Mouse (Mus musculus) liver, adult 2 months (tissue): ENCODE results near the gene Olfr1463. TPM values are rescaled to one million over a fixed set of nuclear protein-coding genes. Genes with fewer than 3 reads are reported as not detected.

Source experiments
- DNase-seq: peaks from one replicate; pipeline ENCODE4 v3.0.0-alpha.2; 2011; ENCODE audit warnings: low read depth, low spot score; ENCODE audit errors: extremely low read depth
- H3K27ac ChIP-seq: fragments of 200-500 bp; replicated peaks from 2 replicates; pipeline ENCODE4 v1.5.1; 2012; ENCODE audit warnings: low read depth, mild to moderate bottlenecking, control low read depth, inconsistent platforms, low read length; ENCODE audit not compliant: insufficient read depth
- H3K27me3 ChIP-seq: fragments of 200-500 bp; 2 replicates; pipeline ENCODE4 v1.6.1; 2012; ENCODE audit warnings: mild to moderate bottlenecking, moderate library complexity, low read length, inconsistent platforms; ENCODE audit not compliant: control insufficient read depth, insufficient read depth
- H3K36me3 ChIP-seq: fragments of 200-500 bp; 2 replicates; pipeline ENCODE4 v1.6.1; 2012; ENCODE audit warnings: low read length, inconsistent platforms; ENCODE audit not compliant: control insufficient read depth, insufficient read depth
- H3K4me1 ChIP-seq: fragments of 200-500 bp; 2 replicates; pipeline ENCODE4 v1.6.1; 2011; ENCODE audit warnings: low read length; ENCODE audit not compliant: control insufficient read depth, insufficient read depth
- H3K4me3 ChIP-seq: fragments of 200-500 bp; 2 replicates; pipeline ENCODE4 v1.5.1; 2011; ENCODE audit warnings: low read depth, mild to moderate bottlenecking, control low read depth, low read length, moderate library complexity; ENCODE audit not compliant: insufficient read depth
- H3K79me2 ChIP-seq: fragments of 200-500 bp; 2 replicates; pipeline ENCODE4 v1.6.1; 2012; ENCODE audit warnings: inconsistent platforms, mild to moderate bottlenecking, low read length, moderate library complexity; ENCODE audit not compliant: control insufficient read depth, insufficient read depth
- H3K9ac ChIP-seq: fragments of 200-500 bp; 2 replicates; pipeline ENCODE4 v1.6.1; 2012; ENCODE audit warnings: low read depth, mild to moderate bottlenecking, control low read depth, inconsistent platforms, low read length
- CTCF ChIP-seq: fragments of 200-500 bp; IDR thresholded peaks from 2 replicates; pipeline ENCODE4 v1.5.1; 2011; ENCODE audit warnings: low read depth, low read length, control low read depth
- POLR2A ChIP-seq: fragments of 200-500 bp; IDR thresholded peaks from 2 replicates; pipeline ENCODE4 v1.6.1; 2011; ENCODE audit warnings: low read length, control low read depth; ENCODE audit not compliant: insufficient read depth; ENCODE audit errors: extremely low read depth
- WGBS: fragments of 180-500 bp; shearing (Covaris S2); methylation state at CpG from one replicate; pipeline ENCODE4 v1.1.7; 2018; 5-methylcytosine and 5-hydroxymethylcytosine counted together
- polyA plus RNA-seq: library from polyadenylated mRNA; depleted of rRNA; stranded (reverse); fragments of >200 nt; gene quantifications from 2 replicates; pipeline ENCODE4 v1.2.3, GENCODE M21; 2012; rRNA removed
- total RNA-seq: library from RNA; depleted of rRNA; stranded (reverse); fragments of >200 nt; gene quantifications from 2 replicates; pipeline ENCODE4 v1.2.3, GENCODE M21; 2014; rRNA removed

The Olfr1463 gene
- total RNA-seq (not detected in 2 replicates), polyA plus RNA-seq (not detected in 2 replicates)

GRCm38 (mm10) chr19:13231028-13231427 lies at the start of gene Olfr1463:
Olfr1463 (plus strand) TSS chr19:13231328.
- no peaks in the 10 kb centered on the region for H3K4me1 ChIP-seq
- TF ChIP-seq POLR2A (no peak), CTCF (no peak)
- H3K9ac ChIP-seq: no peak within 1 kb of the TSS
- H3K79me2 ChIP-seq: no peaks in the 10 kb centered on the region
- no peak within 1 kb of the TSS for H3K27ac ChIP-seq
- no peaks in the 10 kb centered on the region for H3K27me3 ChIP-seq
- H3K4me3 ChIP-seq: no peak within 1 kb of the TSS
- no peaks in the 10 kb centered on the region for H3K36me3 ChIP-seq
- DNase-seq: no peak

GRCm38 (mm10) chr19:13185434-13185833 lies 45.7 kb upstream of the Olfr1463 start, which contains the start of gene Olfr1462:
Olfr1462 (plus strand) TSS chr19:13185734.
- H3K9ac ChIP-seq: no peak within 1 kb of the TSS
- TF ChIP-seq CTCF (no peak), POLR2A (no peak)
- no peak within 1 kb of the TSS for H3K4me3 ChIP-seq
- WGBS: 67% methylated on average over 1 of the region's 1 CpGs
- H3K27me3 ChIP-seq: no peaks in the 10 kb centered on the region
- no peak within 1 kb of the TSS for H3K27ac ChIP-seq
- no peaks in the 10 kb centered on the region for H3K36me3 ChIP-seq
- no peaks in the 10 kb centered on the region for H3K4me1 ChIP-seq
- H3K79me2 ChIP-seq: no peaks in the 10 kb centered on the region
- no peak for DNase-seq

GRCm38 (mm10) chr19:13221666-13222065 lies 9.5 kb upstream of the Olfr1463 start:
- 85% methylated on average over 11 of the region's 11 CpGs for WGBS
- TF ChIP-seq CTCF (no peak), POLR2A (no peak)
- H3K27ac ChIP-seq: no peak overlapping the region

More at GRCm38 (mm10) chr19:13221666-13222065, 9.5 kb upstream of the Olfr1463 start:
- H3K4me3 ChIP-seq: no peak overlapping the region
- no peaks in the 10 kb centered on the region for H3K27me3 ChIP-seq
- H3K36me3 ChIP-seq: no peaks in the 10 kb centered on the region
- no peaks in the 10 kb centered on the region for H3K4me1 ChIP-seq
- DNase-seq: no peak
- H3K9ac ChIP-seq: no peak overlapping the region
- no peaks in the 10 kb centered on the region for H3K79me2 ChIP-seq

Other genes with a start within 250 kb of the Olfr1463 start
- not detected in 2 replicates for gene Olfr1451, start 236.3 kb upstream of the Olfr1463 start, total RNA-seq
- not detected in 2 replicates for gene Olfr1451, start 236.3 kb upstream of the Olfr1463 start, polyA plus RNA-seq
- gene Olfr1453, start 203.0 kb upstream of the Olfr1463 start, total RNA-seq: not detected in 2 replicates
- not detected in 2 replicates for gene Olfr1453, start 203.0 kb upstream of the Olfr1463 start, polyA plus RNA-seq
- not detected in 2 replicates for gene Olfr1454, start 170.7 kb upstream of the Olfr1463 start, total RNA-seq
- gene Olfr1454, start 170.7 kb upstream of the Olfr1463 start, polyA plus RNA-seq: not detected in 2 replicates
- gene Olfr1457, start 133.4 kb upstream of the Olfr1463 start, total RNA-seq: not detected in 2 replicates
- gene Olfr1457, start 133.4 kb upstream of the Olfr1463 start, polyA plus RNA-seq: not detected in 2 replicates
- not detected in 2 replicates for gene Olfr1458, start 124.6 kb upstream of the Olfr1463 start, total RNA-seq
- not detected in 2 replicates for gene Olfr1458, start 124.6 kb upstream of the Olfr1463 start, polyA plus RNA-seq
- gene Olfr1459, start 81.8 kb upstream of the Olfr1463 start, total RNA-seq: not detected in 2 replicates
- not detected in 2 replicates for gene Olfr1459, start 81.8 kb upstream of the Olfr1463 start, polyA plus RNA-seq
- gene Olfr1461, start 68.3 kb upstream of the Olfr1463 start, total RNA-seq: not detected in 2 replicates
- gene Olfr1461, start 68.3 kb upstream of the Olfr1463 start, polyA plus RNA-seq: not detected in 2 replicates
- gene Olfr1462, start 45.6 kb upstream of the Olfr1463 start, total RNA-seq: not detected in 2 replicates
- gene Olfr1462, start 45.6 kb upstream of the Olfr1463 start, polyA plus RNA-seq: not detected in 2 replicates
- not detected in 2 replicates for gene Olfr1465, start 84.2 kb downstream of the Olfr1463 start, total RNA-seq
- gene Olfr1465, start 84.2 kb downstream of the Olfr1463 start, polyA plus RNA-seq: not detected in 2 replicates
- not detected in 2 replicates for gene Olfr1466, start 107.5 kb downstream of the Olfr1463 start, total RNA-seq
- gene Olfr1466, start 107.5 kb downstream of the Olfr1463 start, polyA plus RNA-seq: not detected in 2 replicates
- not detected in 2 replicates for gene Olfr1467, start 130.9 kb downstream of the Olfr1463 start, total RNA-seq
- gene Olfr1467, start 130.9 kb downstream of the Olfr1463 start, polyA plus RNA-seq: not detected in 2 replicates
- gene Olfr1469, start 176.5 kb downstream of the Olfr1463 start, total RNA-seq: not detected in 2 replicates
- not detected in 2 replicates for gene Olfr1469, start 176.5 kb downstream of the Olfr1463 start, polyA plus RNA-seq
- not detected in 2 replicates for gene Olfr1471, start 212.1 kb downstream of the Olfr1463 start, total RNA-seq
- gene Olfr1471, start 212.1 kb downstream of the Olfr1463 start, polyA plus RNA-seq: not detected in 2 replicates
- gene Olfr1472, start 224.8 kb downstream of the Olfr1463 start, total RNA-seq: not detected in 2 replicates
- not detected in 2 replicates for gene Olfr1472, start 224.8 kb downstream of the Olfr1463 start, polyA plus RNA-seq
- gene Olfr1474, start 238.2 kb downstream of the Olfr1463 start, total RNA-seq: not detected in 2 replicates
- not detected in 2 replicates for gene Olfr1474, start 238.2 kb downstream of the Olfr1463 start, polyA plus RNA-seq
- not detected in 2 replicates for gene Olfr1475, start 248.9 kb downstream of the Olfr1463 start, total RNA-seq
- gene Olfr1475, start 248.9 kb downstream of the Olfr1463 start, polyA plus RNA-seq: not detected in 2 replicates